Mouse (Mus musculus): Measurements from ENCODE around the gene Mybl2. TPM values are rescaled to one million over a fixed set of nuclear protein-coding genes. Genes with fewer than 3 reads are reported as not detected.

Mybl2 gene
- 23.3 and 26.7 TPM in 2 replicates for polyA plus RNA-seq (2015; fragmentation: Nextera tagmentation; extraction: Ambion mirVana)

GRCm38 (mm10) chr2:163054335-163054840 is at the start of gene Mybl2:
Mybl2 (plus strand) TSS chr2:163054687.
- H3K9ac ChIP-seq, result peak within 1 kb of the TSS; percentile 47
- H3K27ac ChIP-seq, result peak within 1 kb of the TSS; percentile 70
- H3K4me2 ChIP-seq, result peak within 1 kb of the TSS; percentile 100
- peak within 1 kb of the TSS; percentile 76 for H3K4me3 ChIP-seq (replicated peaks)
- no peaks in the 10 kb centered on the region for H3K36me3 ChIP-seq
- peaks cover 19% of the 10 kb centered on the region for H3K4me1 ChIP-seq
- WGBS, result under 1% methylated on average over 48 of the region's 48 CpGs
- ATAC-seq (ENCODE audit: insufficient read depth, low FRiP score, low read depth), result peak; percentile 100
- H3K9me3 ChIP-seq, result no peaks in the 10 kb centered on the region
- no peaks in the 10 kb centered on the region for H3K27me3 ChIP-seq (replicated peaks)

GRCm38 (mm10) chr2:163007299-163007698 is 47.2 kb upstream of the Mybl2 start:
- H3K27ac ChIP-seq, result no peak overlapping the region
- ATAC-seq (ENCODE audit: insufficient read depth, low FRiP score, low read depth), result no peak
- 79% methylated on average over 4 of the region's 4 CpGs for WGBS

GRCm38 (mm10) chr2:163016916-163017743 is 37.4 kb upstream of the Mybl2 start, which contains the start of gene Ift52:
Ift52 (plus strand) TSS chr2:163017354.
- under 1% methylated on average over 57 of the region's 57 CpGs for WGBS
- peak; percentile 92 for ATAC-seq (ENCODE audit: insufficient read depth, low FRiP score, low read depth)
- H3K4me3 ChIP-seq (replicated peaks), result peak within 1 kb of the TSS; percentile 62

More at GRCm38 (mm10) chr2:163007299-163007698, 47.2 kb upstream of the Mybl2 start:
- Histone ChIP-seq H3K4me1 (no peaks in the 10 kb centered on the region), H3K9me3 (no peaks in the 10 kb centered on the region), H3K4me3 (replicated peaks) (no peak overlapping the region), H3K4me2 (no peak overlapping the region), H3K27me3 (replicated peaks) (no peaks in the 10 kb centered on the region), H3K36me3 (no peaks in the 10 kb centered on the region), H3K9ac (no peak overlapping the region)

GRCm38 (mm10) chr2:163031289-163031688 is 23.2 kb upstream of the Mybl2 start:
- no peak overlapping the region for H3K9ac ChIP-seq
- no peak overlapping the region for H3K27ac ChIP-seq
- WGBS, result 87% methylated on average over 5 of the region's 5 CpGs
- no peaks in the 10 kb centered on the region for H3K4me1 ChIP-seq
- H3K9me3 ChIP-seq, result no peaks in the 10 kb centered on the region
- no peaks in the 10 kb centered on the region for H3K27me3 ChIP-seq (replicated peaks)
- no peak overlapping the region for H3K4me3 ChIP-seq (replicated peaks)
- H3K36me3 ChIP-seq, result peaks cover 49% of the 10 kb centered on the region
- no peak overlapping the region for H3K4me2 ChIP-seq
- no peak for ATAC-seq (ENCODE audit: insufficient read depth, low FRiP score, low read depth)

More at GRCm38 (mm10) chr2:163016916-163017743, 37.4 kb upstream of the Mybl2 start, which contains the start of gene Ift52:
- Histone ChIP-seq H3K9ac (peak within 1 kb of the TSS; percentile 48), H3K36me3 (no peaks in the 10 kb centered on the region), H3K27me3 (replicated peaks) (no peaks in the 10 kb centered on the region), H3K4me1 (peaks cover 5% of the 10 kb centered on the region; the same call in 1 of the 2 replicates), H3K9me3 (no peaks in the 10 kb centered on the region), H3K27ac (peak within 1 kb of the TSS; percentile 77), H3K4me2 (peak within 1 kb of the TSS; percentile 47)

GRCm38 (mm10) chr2:163031757-163032156 is 22.7 kb upstream of the Mybl2 start:
- Histone ChIP-seq H3K4me2 (no peak overlapping the region), H3K4me3 (replicated peaks) (no peak overlapping the region), H3K27ac (no peak overlapping the region), H3K27me3 (replicated peaks) (no peaks in the 10 kb centered on the region), H3K9ac (no peak overlapping the region), H3K4me1 (no peaks in the 10 kb centered on the region), H3K36me3 (peaks cover 47% of the 10 kb centered on the region), H3K9me3 (no peaks in the 10 kb centered on the region)
- no peak for ATAC-seq (ENCODE audit: insufficient read depth, low FRiP score, low read depth)
- WGBS, result 69% methylated on average over 2 of the region's 2 CpGs

DNA sequence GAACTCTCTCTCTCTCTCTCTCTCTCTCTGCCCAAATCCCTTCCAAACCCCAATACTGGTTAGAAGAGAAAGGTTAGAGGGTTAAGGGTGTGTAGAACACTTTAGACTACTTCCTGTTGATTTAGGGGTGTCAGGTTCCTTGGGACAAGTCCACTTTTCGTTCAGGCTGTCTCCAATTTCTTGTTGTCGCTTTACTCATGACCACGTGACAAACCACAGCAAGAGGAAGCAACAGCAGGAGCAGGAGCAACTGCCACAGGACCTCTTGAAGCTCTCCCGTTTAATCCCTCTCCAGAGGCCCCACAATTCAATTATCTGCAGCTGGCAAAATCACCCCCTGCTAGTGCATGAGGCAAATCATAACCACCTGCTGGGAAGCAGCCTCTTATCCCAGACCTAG is 21.9 kb upstream of the Mybl2 start:
- Histone ChIP-seq H3K27ac (no peak overlapping the region), H3K9ac (no peak overlapping the region), H3K4me3 (replicated peaks) (no peak overlapping the region), H3K9me3 (no peaks in the 10 kb centered on the region), H3K4me1 (no peaks in the 10 kb centered on the region), H3K27me3 (replicated peaks) (no peaks in the 10 kb centered on the region), H3K4me2 (no peak overlapping the region), H3K36me3 (peaks cover 52% of the 10 kb centered on the region)
- ATAC-seq (ENCODE audit: insufficient read depth, low FRiP score, low read depth), result no peak
- WGBS, result 59% methylated on average over 4 of the region's 4 CpGs

DNA sequence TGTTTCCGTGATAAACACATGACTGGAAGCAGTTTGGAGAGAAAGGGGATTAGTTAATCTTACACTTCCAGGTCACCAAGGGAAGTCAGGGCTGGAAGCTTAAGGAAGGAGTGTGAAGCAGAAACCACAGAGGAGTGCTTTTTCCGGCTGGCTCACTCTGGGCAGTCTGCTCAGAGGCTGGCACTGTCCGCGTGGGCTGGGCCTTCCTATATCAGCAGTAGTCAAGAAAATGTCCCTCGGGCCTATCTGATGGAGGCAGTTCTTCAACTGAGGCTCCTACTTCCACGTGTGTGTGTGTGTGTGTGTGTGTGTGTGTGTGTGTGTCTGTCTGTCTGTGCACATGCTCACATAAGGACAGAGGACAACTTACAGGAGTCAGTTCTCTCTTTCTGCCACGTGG is 14.5 kb upstream of the Mybl2 start:
- Histone ChIP-seq H3K36me3 (peaks cover 43% of the 10 kb centered on the region), H3K9me3 (no peaks in the 10 kb centered on the region), H3K4me3 (replicated peaks) (no peak overlapping the region), H3K4me2 (no peak overlapping the region), H3K9ac (no peak overlapping the region), H3K4me1 (no peaks in the 10 kb centered on the region), H3K27ac (no peak overlapping the region), H3K27me3 (replicated peaks) (no peaks in the 10 kb centered on the region)
- no peak for ATAC-seq (ENCODE audit: insufficient read depth, low FRiP score, low read depth)
- WGBS, result 86% methylated on average over 7 of the region's 7 CpGs

DNA sequence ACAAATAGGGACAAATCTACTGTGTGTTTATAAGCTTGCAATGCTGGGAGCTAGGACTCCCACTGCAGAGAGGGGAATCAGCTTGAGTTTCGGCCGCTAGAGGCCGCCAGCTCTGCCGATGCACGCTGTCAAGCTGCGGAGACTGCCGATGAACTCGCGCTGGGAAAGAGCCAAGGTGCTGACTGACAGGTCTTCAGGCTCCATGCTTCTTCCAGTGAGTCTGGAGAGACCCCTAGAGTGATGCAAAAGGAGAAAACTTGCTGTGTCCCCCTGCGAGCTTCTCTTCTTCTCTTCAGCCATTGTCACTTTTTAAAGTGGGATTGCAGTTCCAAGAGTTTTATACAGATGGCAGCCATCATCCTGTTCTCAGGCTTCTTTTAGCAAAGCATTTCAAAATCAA is 6.4 kb upstream of the Mybl2 start:
- H3K9ac ChIP-seq, result no peak overlapping the region
- peak overlapping the region; percentile 57 for H3K4me2 ChIP-seq
- peak; percentile 63 for ATAC-seq (ENCODE audit: insufficient read depth, low FRiP score, low read depth)
- H3K4me3 ChIP-seq (replicated peaks), result peak overlapping the region; percentile 22
- 4% methylated on average over 10 of the region's 10 CpGs for WGBS
- H3K36me3 ChIP-seq, result peaks cover 21% of the 10 kb centered on the region; the same call in 1 of the 2 replicates
- no peaks in the 10 kb centered on the region for H3K27me3 ChIP-seq (replicated peaks)
- H3K27ac ChIP-seq, result peak overlapping the region; percentile 5; the same call in 1 of the 2 replicates
- no peaks in the 10 kb centered on the region for H3K4me1 ChIP-seq
- H3K9me3 ChIP-seq, result no peaks in the 10 kb centered on the region

DNA sequence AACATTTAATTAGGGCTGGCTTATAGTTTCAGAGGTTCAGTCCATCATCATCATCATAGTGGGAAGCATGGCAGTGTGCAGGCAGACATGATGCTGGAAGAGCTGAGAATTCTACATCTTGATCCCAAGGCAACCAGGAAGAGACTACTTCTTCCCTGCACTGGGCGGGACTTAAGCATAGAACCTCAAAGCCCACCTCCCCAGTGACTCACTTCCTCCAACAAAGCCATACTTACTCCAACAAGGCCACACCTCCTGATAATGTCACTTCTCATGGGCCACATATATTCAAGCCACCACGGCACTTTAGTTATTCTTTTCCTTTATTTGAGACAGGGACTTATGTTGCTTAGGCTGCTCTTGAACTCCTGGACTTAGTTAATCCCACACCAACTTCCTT is 5.4 kb upstream of the Mybl2 start:
- no peak overlapping the region for H3K27ac ChIP-seq
- H3K4me2 ChIP-seq, result no peak overlapping the region
- H3K9me3 ChIP-seq, result no peaks in the 10 kb centered on the region
- H3K9ac ChIP-seq, result no peak overlapping the region
- 91% methylated on average over 2 of the region's 2 CpGs for WGBS
- H3K36me3 ChIP-seq, result peaks cover 17% of the 10 kb centered on the region; the same call in 1 of the 2 replicates
- 0 out of 2 replicates have a peak, but pooled peaks cover 5% of the 10 kb centered on the region for H3K4me1 ChIP-seq
- H3K4me3 ChIP-seq (replicated peaks), result no peak overlapping the region
- no peaks in the 10 kb centered on the region for H3K27me3 ChIP-seq (replicated peaks)
- no peak for ATAC-seq (ENCODE audit: insufficient read depth, low FRiP score, low read depth)

DNA sequence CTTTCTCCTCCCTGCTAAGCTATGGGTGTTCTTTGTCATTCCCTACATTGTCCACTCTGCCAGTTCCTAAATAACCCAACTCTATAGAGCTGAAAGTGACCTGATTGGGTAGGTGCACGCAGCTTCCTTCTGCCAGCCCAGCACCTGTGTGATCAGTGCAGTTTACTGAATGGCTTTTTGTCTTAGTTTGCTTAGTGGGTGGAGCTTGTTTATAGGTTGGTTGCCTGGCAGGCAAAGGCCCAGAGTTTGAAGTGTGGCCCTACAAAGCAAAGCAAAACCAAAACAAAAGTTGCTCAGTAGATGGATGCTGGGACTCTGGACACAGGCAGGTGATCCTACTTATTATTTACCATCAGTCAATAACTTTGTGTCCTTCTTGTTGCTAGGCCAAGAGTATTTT is 2.8 kb upstream of the Mybl2 start:
- no peak overlapping the region for H3K9ac ChIP-seq
- ATAC-seq (ENCODE audit: insufficient read depth, low FRiP score, low read depth), result no peak
- H3K27me3 ChIP-seq (replicated peaks), result no peaks in the 10 kb centered on the region
- no peak overlapping the region for H3K4me2 ChIP-seq
- peaks cover 19% of the 10 kb centered on the region for H3K4me1 ChIP-seq
- H3K4me3 ChIP-seq (replicated peaks), result no peak overlapping the region
- 63% methylated on average over 1 of the region's 1 CpGs for WGBS
- no peak overlapping the region for H3K27ac ChIP-seq
- H3K9me3 ChIP-seq, result no peaks in the 10 kb centered on the region
- 0 out of 2 replicates have a peak, but pooled peaks cover 4% of the 10 kb centered on the region for H3K36me3 ChIP-seq

DNA sequence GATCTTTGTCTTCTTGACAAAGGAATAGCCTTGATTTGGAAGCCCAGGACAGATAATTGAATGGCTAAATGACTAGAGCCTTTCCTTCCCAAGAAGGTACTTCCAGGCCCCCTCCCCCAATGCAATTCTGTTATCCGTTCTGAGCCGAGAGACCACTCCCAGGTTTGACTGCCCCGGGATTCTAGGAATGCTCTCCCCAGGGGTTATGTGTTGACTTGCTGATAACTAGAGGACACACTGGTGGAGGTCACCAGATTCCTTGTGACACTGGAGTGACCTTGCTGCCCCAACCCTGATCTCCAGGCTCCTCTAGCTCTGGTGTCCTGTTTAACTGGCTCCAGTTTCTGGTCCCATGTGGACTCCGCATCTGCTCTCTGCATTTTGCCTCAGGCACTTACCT is 2.4 kb upstream of the Mybl2 start:
- no peak for ATAC-seq (ENCODE audit: insufficient read depth, low FRiP score, low read depth)
- no peaks in the 10 kb centered on the region for H3K9me3 ChIP-seq
- WGBS, result 42% methylated on average over 4 of the region's 4 CpGs
- H3K27me3 ChIP-seq (replicated peaks), result no peaks in the 10 kb centered on the region
- H3K4me3 ChIP-seq (replicated peaks), result no peak overlapping the region
- peaks cover 19% of the 10 kb centered on the region for H3K4me1 ChIP-seq
- 0 out of 2 replicates have a peak, but pooled peaks cover under 1% of the 10 kb centered on the region for H3K36me3 ChIP-seq
- H3K4me2 ChIP-seq, result no peak overlapping the region
- no peak overlapping the region for H3K9ac ChIP-seq
- H3K27ac ChIP-seq, result no peak overlapping the region

- H3K9ac ChIP-seq, result no peak overlapping the region
- no peak overlapping the region for H3K27ac ChIP-seq
- WGBS, result 74% methylated on average over 4 of the region's 4 CpGs
- no peaks in the 10 kb centered on the region for H3K9me3 ChIP-seq
- no peaks in the 10 kb centered on the region for H3K27me3 ChIP-seq (replicated peaks)
- no peak for ATAC-seq (ENCODE audit: insufficient read depth, low FRiP score, low read depth)
- H3K36me3 ChIP-seq, result no peaks in the 10 kb centered on the region
- no peak overlapping the region for H3K4me2 ChIP-seq
- H3K4me3 ChIP-seq (replicated peaks), result no peak overlapping the region
- peaks cover 19% of the 10 kb centered on the region for H3K4me1 ChIP-seq
Measured at GRCm38 (mm10) chr2:163052826-163053225, 1.7 kb upstream of the Mybl2 start.
